Mouse (Mus musculus): Measurements from ENCODE around the gene Slc22a30. TPM values are rescaled to one million over a fixed set of nuclear protein-coding genes. Genes with fewer than 3 reads are reported as not detected.
"Not testable (repeated sequence)": the region's sequence is repeated elsewhere in the genome, so short reads cannot be mapped to it uniquely, and the experiment has no call there.

Gene Slc22a30
- polyA plus RNA-seq (2011; ENCODE audit: insufficient read depth, insufficient read length, low replicate concordance, missing spikeins), result 0.57 and 2.7 TPM in 2 replicates

DNA sequence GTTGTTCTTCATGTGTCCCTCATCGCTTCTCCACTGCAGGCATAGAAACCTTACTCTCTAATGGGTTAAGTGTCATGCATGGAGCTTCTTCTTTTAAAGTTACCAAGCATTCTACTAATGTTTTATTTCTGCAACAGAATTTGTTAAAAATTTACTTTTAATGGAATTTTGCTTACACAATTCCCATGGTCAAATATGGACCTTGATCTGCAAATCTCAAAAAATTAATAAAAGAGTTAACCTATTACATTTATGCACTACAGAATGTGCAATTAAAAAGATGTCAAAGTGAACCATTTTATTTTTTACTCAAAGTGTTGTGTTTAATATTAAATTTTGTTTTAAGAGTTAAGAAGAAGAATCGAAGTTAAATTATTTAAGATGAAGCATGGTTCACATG, at the start of gene Slc22a30:
Gene Slc22a30 (minus strand): TSS at position 101 of the 400 bp plus-strand sequence.
- not testable (repeated sequence) for H3K4me1 ChIP-seq (ENCODE audit: control insufficient read depth, insufficient read depth, low read length); H3K4me3 ChIP-seq (replicated peaks; ENCODE audit: control insufficient read depth, low read depth, low read length); H3K27ac ChIP-seq (ENCODE audit: control insufficient read depth, insufficient read depth, low read depth, low read length, poor library complexity)
- WGBS, result 76% methylated on average over 1 of the region's 2 CpGs

DNA sequence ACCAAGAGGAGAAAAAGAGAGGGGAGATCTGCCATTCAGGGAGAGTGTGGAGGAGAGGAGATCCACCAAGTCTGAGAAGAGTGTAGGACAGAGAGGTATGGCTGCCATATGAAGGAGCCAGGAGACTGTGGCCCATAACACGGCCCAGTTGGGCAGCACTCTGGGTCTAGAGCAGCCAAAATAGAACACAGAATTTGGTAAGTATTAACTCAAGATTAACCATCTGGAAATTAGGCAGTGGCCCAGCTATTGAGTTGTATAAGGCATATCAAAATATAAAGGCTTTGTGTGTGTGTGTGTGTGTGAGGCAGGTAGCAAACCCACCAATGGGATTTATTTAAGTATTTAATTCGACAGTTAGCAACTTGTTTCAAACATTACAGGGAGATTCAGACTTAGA, 43.4 kb upstream of the Slc22a30 start:
- TF ChIP-seq POLR2A (IDR thresholded peaks at IDR 0.05; ENCODE audit: borderline replicate concordance, control insufficient read depth, low read depth, low read length) (no peak), CTCF (IDR thresholded peaks at IDR 0.05; ENCODE audit: control insufficient read depth, insufficient read depth, low read length) (no peak)
- Histone ChIP-seq H3K27ac (ENCODE audit: control insufficient read depth, insufficient read depth, low read depth, low read length, poor library complexity) (no peak overlapping the region), H3K4me1 (ENCODE audit: control insufficient read depth, insufficient read depth, low read length) (no peaks in the 10 kb centered on the region), H3K4me3 (replicated peaks; ENCODE audit: control insufficient read depth, low read depth, low read length) (no peak overlapping the region)
- 70% methylated on average over 2 of the region's 2 CpGs for WGBS

DNA sequence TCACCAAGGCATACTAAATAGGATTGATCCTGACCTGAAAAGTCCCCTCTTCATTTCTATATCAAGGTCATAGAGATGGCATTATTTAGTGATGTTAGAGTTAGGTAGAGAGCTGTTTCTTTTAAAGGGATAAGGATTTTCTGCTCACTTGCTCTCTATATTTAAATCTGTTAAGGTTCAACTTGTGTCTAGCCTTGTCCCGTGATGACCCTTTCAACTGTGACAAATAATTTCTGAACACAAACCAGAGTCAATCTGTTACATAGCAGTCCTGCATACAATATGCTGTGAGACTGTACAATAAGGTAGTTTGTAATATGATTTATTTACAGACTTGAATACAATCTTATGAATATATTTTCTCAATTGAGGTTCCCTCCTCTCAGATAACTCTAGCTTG, 42.6 kb upstream of the Slc22a30 start:
- H3K4me1 ChIP-seq (ENCODE audit: control insufficient read depth, insufficient read depth, low read length), result no peaks in the 10 kb centered on the region
- 67% methylated on average over 1 of the region's 1 CpGs for WGBS
- no peak overlapping the region for H3K27ac ChIP-seq (ENCODE audit: control insufficient read depth, insufficient read depth, low read depth, low read length, poor library complexity)
- TF ChIP-seq POLR2A (IDR thresholded peaks at IDR 0.05; ENCODE audit: borderline replicate concordance, control insufficient read depth, low read depth, low read length) (no peak), CTCF (IDR thresholded peaks at IDR 0.05; ENCODE audit: control insufficient read depth, insufficient read depth, low read length) (no peak)
- H3K4me3 ChIP-seq (replicated peaks; ENCODE audit: control insufficient read depth, low read depth, low read length), result no peak overlapping the region

DNA sequence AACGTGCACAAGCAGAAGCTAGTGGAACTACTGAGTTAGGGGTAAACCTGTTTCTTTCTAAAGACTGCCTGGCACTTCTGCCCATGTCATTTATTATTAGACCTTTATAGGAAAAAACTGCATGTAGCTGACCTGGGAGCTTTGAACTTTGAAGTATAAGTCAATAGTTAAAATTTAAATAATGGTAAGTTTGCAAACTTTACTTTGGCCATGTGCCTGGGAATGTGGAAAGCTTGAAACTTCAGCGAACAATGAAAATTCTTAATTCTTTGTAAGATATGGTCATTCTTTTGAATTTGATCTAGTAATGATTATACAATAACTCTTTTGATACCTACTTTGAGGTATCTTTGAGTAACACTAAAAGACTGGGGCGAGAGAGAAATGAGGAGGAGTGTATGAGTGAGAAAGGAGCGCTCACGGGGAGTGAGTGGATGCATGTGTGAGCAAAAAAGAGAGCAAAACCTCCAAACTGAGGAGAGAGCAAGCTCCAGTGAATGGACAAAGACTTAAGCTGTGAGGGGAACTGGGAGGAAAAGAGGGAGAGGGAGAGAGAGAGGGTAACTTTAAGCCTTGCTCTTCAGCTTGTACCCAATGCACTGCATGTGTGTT, 26.2 kb upstream of the Slc22a30 start:
- Histone ChIP-seq H3K4me3 (replicated peaks; ENCODE audit: control insufficient read depth, low read depth, low read length) (no peak overlapping the region), H3K27ac (ENCODE audit: control insufficient read depth, insufficient read depth, low read depth, low read length, poor library complexity) (no peak overlapping the region), H3K4me1 (ENCODE audit: control insufficient read depth, insufficient read depth, low read length) (no peaks in the 10 kb centered on the region)
- WGBS, result 77% methylated on average over 5 of the region's 5 CpGs
- TF ChIP-seq CTCF (IDR thresholded peaks at IDR 0.05; ENCODE audit: control insufficient read depth, insufficient read depth, low read length), result no peak
- TF ChIP-seq POLR2A (IDR thresholded peaks at IDR 0.05; ENCODE audit: borderline replicate concordance, control insufficient read depth, low read depth, low read length), result no peak

DNA sequence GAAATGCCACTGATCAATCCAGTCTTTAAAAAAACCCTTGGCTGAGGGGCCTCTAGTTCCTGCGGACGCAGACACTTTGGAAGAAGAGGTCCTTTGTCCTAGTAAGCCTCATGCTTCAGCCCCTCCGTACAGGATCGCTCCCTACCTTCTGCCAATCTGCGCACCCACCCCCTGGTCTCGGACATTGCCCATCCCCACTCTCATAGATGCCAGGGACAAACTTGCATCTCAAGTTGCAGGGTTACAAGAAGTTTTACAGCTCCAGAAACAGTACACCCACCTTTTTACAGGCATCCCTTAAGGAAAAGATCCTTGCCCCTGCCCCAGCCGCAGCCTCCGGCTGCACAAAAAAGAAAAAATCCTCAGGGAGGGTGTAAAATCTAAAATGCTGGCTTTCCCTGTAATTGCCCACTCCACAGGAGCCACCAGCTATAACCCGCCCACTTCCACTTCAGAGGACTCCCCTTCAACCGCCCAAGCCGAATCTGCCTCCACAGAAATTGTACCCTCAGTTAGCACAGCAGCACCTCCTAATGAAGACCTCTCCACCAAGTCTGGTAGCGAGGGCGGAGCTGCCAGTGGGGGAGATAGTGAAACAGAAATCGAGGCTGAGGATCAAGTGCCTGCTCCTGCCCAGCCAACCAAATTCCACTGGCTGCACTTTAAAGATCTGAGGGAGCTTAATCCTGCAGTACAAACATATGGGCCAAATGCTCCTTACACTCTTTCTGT, 2.5 kb upstream of the Slc22a30 start:
- not testable (repeated sequence) for H3K4me3 ChIP-seq (replicated peaks; ENCODE audit: control insufficient read depth, low read depth, low read length); H3K4me1 ChIP-seq (ENCODE audit: control insufficient read depth, insufficient read depth, low read length); H3K27ac ChIP-seq (ENCODE audit: control insufficient read depth, insufficient read depth, low read depth, low read length, poor library complexity)
- WGBS, result 62% methylated on average over 14 of the region's 14 CpGs

Other genes starting within 250 kb of the Slc22a30 start
- gene Slc22a29, start 186.2 kb downstream of the Slc22a30 start, polyA plus RNA-seq (2011; ENCODE audit: insufficient read depth, insufficient read length, low replicate concordance, missing spikeins), result not detected in 2 replicates
- gene Slc22a8, start 186.1 kb upstream of the Slc22a30 start, polyA plus RNA-seq (2011; ENCODE audit: insufficient read depth, insufficient read length, low replicate concordance, missing spikeins), result 0.29 and 1.5 TPM in 2 replicates
- 0.75 TPM in 1 of 2 replicates, not detected in the other for gene Slc22a6, start 212.9 kb upstream of the Slc22a30 start, polyA plus RNA-seq (2011; ENCODE audit: insufficient read depth, insufficient read length, low replicate concordance, missing spikeins)

Measured in bone marrow, adult 2 months (tissue).